ENCODE assay signal across 11 mouse cellular contexts in genomic region chr6:31587655-31588054, GRCm38 (mm10). TPM values are rescaled to one million over a fixed set of nuclear protein-coding genes. Genes with fewer than 3 reads are reported as not detected.
DNase-seq lines count a peak whose midpoint lies in the region; ATAC-seq and TF ChIP-seq lines count a peak whose summit lies in the region.
"Had no signal": no experiment of that assay in that cellular context is flagged by ENCODE, and none has a peak within 500 bp of the region (broad histone marks: within the 10 kb centered on the region; RNA-seq: fewer than 3 reads in every experiment).

No protein-coding gene starts in this region.

- ATAC-seq in liver, embryonic 15.5 days (ENCODE audit: insufficient read depth) = peak; percentile 89
- ATAC-seq: midbrain, embryonic 16.5 days had no signal

- no peak for TF ChIP-seq POLR2A in kidney, adult 2 months (IDR thresholded peaks at IDR 0.05; ENCODE audit: low read depth, low read length)

- peak overlapping the region; percentile 52 for H3K4me2 ChIP-seq in liver, embryonic 15.5 days
- H3K4me2 ChIP-seq: limb, embryonic 15.5 days had no signal

- H3K9me3 ChIP-seq in liver, embryonic 15.5 days (replicated peaks) = no peaks in the 10 kb centered on the region
- no peaks in the 10 kb centered on the region for H3K9me3 ChIP-seq in limb, embryonic 10.5 days (replicated peaks)
- H3K9me3 ChIP-seq: limb, embryonic 15.5 days had no signal

- H3K27ac ChIP-seq in kidney, adult 2 months (ENCODE audit: insufficient read depth, low read depth, low read length) = no peak overlapping the region
- H3K27ac ChIP-seq in liver, embryonic 15.5 days (replicated peaks) = peak overlapping the region; percentile 84
- no peak overlapping the region for H3K27ac ChIP-seq in limb, embryonic 10.5 days
- H3K27ac ChIP-seq: limb, embryonic 15.5 days had no signal

- no peak overlapping the region for H3K4me3 ChIP-seq in kidney, adult 2 months (ENCODE audit: insufficient read depth, low read depth, low read length)
- H3K4me3 ChIP-seq in liver, embryonic 15.5 days (replicated peaks) = no peak overlapping the region
- H3K4me3 ChIP-seq in limb, embryonic 10.5 days = no peak overlapping the region
- H3K4me3 ChIP-seq: limb, embryonic 15.5 days had no signal

- peak; percentile 35 for DNase-seq in embryo, embryonic 10 days (ENCODE audit: low spot score)
- DNase-seq in embryo, embryonic 11 days = no peak
- peak; percentile 42 for DNase-seq in kidney, adult 2 months
- no peak for DNase-seq in kidney, adult 8-10 months
- peak; percentile 69 for DNase-seq in retina, postnatal 7 days (ENCODE audit: low read depth, low spot score)
- no peak for DNase-seq in limb, embryonic 10.5 days (ENCODE audit: low spot score)
- no peak for DNase-seq in thymus, postnatal 4 days
- DNase-seq: cerebellum, postnatal 10 days had no signal

- no peaks in the 10 kb centered on the region for H3K36me3 ChIP-seq in kidney, adult 2 months (ENCODE audit: control insufficient read depth, insufficient read depth, low read length)
- no peaks in the 10 kb centered on the region for H3K36me3 ChIP-seq in liver, embryonic 15.5 days (replicated peaks)
- no peaks in the 10 kb centered on the region for H3K36me3 ChIP-seq in limb, embryonic 10.5 days
- H3K36me3 ChIP-seq: limb, embryonic 15.5 days had no signal

- peak overlapping the region; percentile 47 for H3K9ac ChIP-seq in liver, embryonic 15.5 days
- H3K9ac ChIP-seq: limb, embryonic 15.5 days had no signal

- TF ChIP-seq CTCF in kidney, adult 2 months (conservative IDR thresholded peaks at IDR 0.05; ENCODE audit: insufficient read depth, insufficient read length, low read depth, low read length) = no peak

- peaks cover 3% of the 10 kb centered on the region; the same call in 1 of the 2 replicates for H3K4me1 ChIP-seq in kidney, adult 2 months (ENCODE audit: control insufficient read depth, insufficient read depth, low read length)
- peaks cover 81% of the 10 kb centered on the region for H3K4me1 ChIP-seq in liver, embryonic 15.5 days (replicated peaks)
- 0 out of 2 replicates have a peak, but pooled peaks cover 6% of the 10 kb centered on the region for H3K4me1 ChIP-seq in limb, embryonic 10.5 days

- no peaks in the 10 kb centered on the region for H3K27me3 ChIP-seq in kidney, adult 2 months (replicated peaks; ENCODE audit: control insufficient read depth, insufficient read depth, low read length)
- no peaks in the 10 kb centered on the region for H3K27me3 ChIP-seq in liver, embryonic 15.5 days
- no peaks in the 10 kb centered on the region for H3K27me3 ChIP-seq in limb, embryonic 10.5 days (ENCODE audit: low read depth, poor library complexity, severe bottlenecking)
- H3K27me3 ChIP-seq: limb, embryonic 15.5 days had no signal

- 59% methylated on average over 4 of the region's 4 CpGs for WGBS in kidney, adult 2 months
- 34% methylated on average over 4 of the region's 4 CpGs for WGBS in liver, embryonic 15.5 days (ENCODE audit: insufficient replicate concordance)
- WGBS in limb, embryonic 10.5 days = 34% methylated on average over 4 of the region's 4 CpGs

RNA-seq across cellular contexts. Expression of gene Podxl, which starts 23.9 kb away (rescaled TPM):
- polyA plus RNA-seq in kidney, adult 2 months (2012; rRNA removed) = 137 and 149 TPM in 2 replicates
- 5.1 and 5.8 TPM in 2 replicates for polyA plus RNA-seq in liver, embryonic 15.5 days (2015; fragmentation: Nextera tagmentation; extraction: Ambion mirVana)
- polyA plus RNA-seq in limb, embryonic 10.5 days (2016; fragmentation: Nextera tagmentation; extraction: Ambion mirVana) = 12.1 and 14.0 TPM in 2 replicates

Comparison
In these comparisons a context has a peak if more than half of its experiments do, and no peak if none do; other contexts are left out.
1. DNase-seq: peak in embryo, embryonic 10 days (single experiment), kidney, adult 2 months (single experiment) and retina, postnatal 7 days (single experiment); none in embryo, embryonic 11 days (single experiment), kidney, adult 8-10 months (0 of 2), limb, embryonic 10.5 days (single experiment) and thymus, postnatal 4 days (single experiment).